In the genomic region with DNA sequence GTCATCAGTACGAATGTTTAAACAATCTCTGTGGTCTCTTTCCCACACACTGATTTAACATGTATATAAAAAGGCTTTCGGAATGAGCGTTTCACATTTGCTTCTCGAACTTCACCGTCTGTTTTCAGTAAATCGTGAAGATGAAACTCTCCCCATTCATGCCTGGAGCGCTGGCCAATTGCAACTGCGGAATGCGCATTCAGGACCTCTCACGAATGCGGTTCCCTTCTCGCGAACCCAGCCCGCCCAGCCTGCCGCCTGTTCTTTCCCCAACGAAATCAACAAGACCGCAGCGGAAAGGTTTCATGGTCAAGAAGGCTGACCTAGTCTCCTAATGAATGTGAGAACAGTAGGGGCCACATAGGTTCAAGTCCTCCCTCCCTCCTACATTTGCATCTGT, we compare ENCODE assay signal across 8 mouse cellular contexts.
DNase-seq lines count a peak whose midpoint lies in the region; ATAC-seq and TF ChIP-seq lines count a peak whose summit lies in the region.

No protein-coding gene starts in this region.

- peak overlapping the region; percentile 42 for H3K4me2 ChIP-seq in lung, postnatal 0 days (replicated peaks; ENCODE audit: low read depth, low read length)
- peak overlapping the region; percentile 37 for H3K4me2 ChIP-seq in stomach, embryonic 14.5 days (replicated peaks; ENCODE audit: low read depth, low read length)

- H3K27me3 ChIP-seq in lung, postnatal 0 days (replicated peaks; ENCODE audit: insufficient read depth, low read length), result no peaks in the 10 kb centered on the region
- H3K27me3 ChIP-seq in limb, embryonic 10.5 days (ENCODE audit: low read depth, poor library complexity, severe bottlenecking), result peaks cover 13% of the 10 kb centered on the region
- no peaks in the 10 kb centered on the region for H3K27me3 ChIP-seq in stomach, embryonic 14.5 days (ENCODE audit: control insufficient read depth, insufficient read depth, low read length)

- H3K9ac ChIP-seq in lung, postnatal 0 days (replicated peaks; ENCODE audit: low read depth), result no peak overlapping the region
- H3K9ac ChIP-seq in stomach, embryonic 14.5 days (replicated peaks; ENCODE audit: low read depth, low read length), result no peak overlapping the region

- peaks cover 3% of the 10 kb centered on the region; the same call in 1 of the 2 replicates for H3K4me1 ChIP-seq in lung, postnatal 0 days (ENCODE audit: insufficient read depth, low read depth, low read length)
- H3K4me1 ChIP-seq in limb, embryonic 10.5 days, result peaks cover 37% of the 10 kb centered on the region
- H3K4me1 ChIP-seq in stomach, embryonic 14.5 days (ENCODE audit: control insufficient read depth, insufficient read depth, low read length), result peaks cover 20% of the 10 kb centered on the region

- no peaks in the 10 kb centered on the region for H3K9me3 ChIP-seq in lung, postnatal 0 days (ENCODE audit: low read length)
- no peaks in the 10 kb centered on the region for H3K9me3 ChIP-seq in limb, embryonic 10.5 days (replicated peaks)
- no peaks in the 10 kb centered on the region for H3K9me3 ChIP-seq in stomach, embryonic 14.5 days (ENCODE audit: control insufficient read depth, low read depth, low read length)

- no peak for TF ChIP-seq EP300 in lung, postnatal 0 days (IDR thresholded peaks at IDR 0.05)

- H3K27ac ChIP-seq in lung, postnatal 0 days (ENCODE audit: low read length), result no peak overlapping the region
- 0 out of 2 replicates have a peak overlapping the region, but pooled peaks have one; percentile 20 for H3K27ac ChIP-seq in limb, embryonic 10.5 days
- H3K27ac ChIP-seq in stomach, embryonic 14.5 days (ENCODE audit: low read length), result peak overlapping the region; percentile 81

- no peak for ATAC-seq in lung, postnatal 0 days
- ATAC-seq in stomach, embryonic 14.5 days (ENCODE audit: insufficient number of reproducible peaks, insufficient read depth, low FRiP score, low read depth), result no peak

- H3K4me3 ChIP-seq in lung, postnatal 0 days (ENCODE audit: low read depth, low read length), result 0 out of 2 replicates have a peak overlapping the region, but pooled peaks have one; percentile 14
- 0 out of 2 replicates have a peak overlapping the region, but pooled peaks have one; percentile 0 for H3K4me3 ChIP-seq in limb, embryonic 10.5 days
- peak overlapping the region; percentile 1; the same call in 1 of the 2 replicates for H3K4me3 ChIP-seq in stomach, embryonic 14.5 days (ENCODE audit: low read depth, low read length)

- H3K36me3 ChIP-seq in lung, postnatal 0 days (ENCODE audit: insufficient read depth, low read length), result no peaks in the 10 kb centered on the region
- H3K36me3 ChIP-seq in limb, embryonic 10.5 days, result no peaks in the 10 kb centered on the region
- no peaks in the 10 kb centered on the region for H3K36me3 ChIP-seq in stomach, embryonic 14.5 days (ENCODE audit: control insufficient read depth, insufficient read depth, low read length)

- WGBS in lung, postnatal 0 days, result 8% methylated on average over 18 of the region's 18 CpGs
- 22% methylated on average over 18 of the region's 18 CpGs for WGBS in limb, embryonic 10.5 days
- 5% methylated on average over 18 of the region's 18 CpGs for WGBS in stomach, embryonic 14.5 days

- TF ChIP-seq CTCF in lung, postnatal 0 days (IDR thresholded peaks at IDR 0.05), result no peak

- DNase-seq in adrenal gland, postnatal 14 days, result peak; percentile 41
- DNase-seq in adrenal gland, adult 18-20 months (ENCODE audit: low spot score in 2 of 2), result no peak
- DNase-seq in lung, postnatal 0 days (ENCODE audit: low spot score), result no peak
- no peak for DNase-seq in lung, adult 18-20 months
- peak; percentile 60 for DNase-seq in limb, embryonic 10.5 days (ENCODE audit: low spot score)
- no peak for DNase-seq in ovary, postnatal 10 days (ENCODE audit: low spot score)
- DNase-seq in layer of hippocampus, adult 18-20 months (ENCODE audit: low spot score in 2 of 2), result no peak

Comparison
In these comparisons a context has a peak if more than half of its experiments do, and no peak if none do; other contexts are left out.
1. DNase-seq: peak in adrenal gland, postnatal 14 days (single experiment) and limb, embryonic 10.5 days (single experiment); none in adrenal gland, adult 18-20 months (0 of 2), lung, postnatal 0 days (single experiment), lung, adult 18-20 months (0 of 2), ovary, postnatal 10 days (single experiment) and layer of hippocampus, adult 18-20 months (0 of 2).
2. Peak in every context shown above with its lines, with median percentiles within 50 percentile points of each other: H3K4me3 ChIP-seq.